Mouse (Mus musculus): ENCODE data around the gene Tsen2.
A peak's percentile ranks its signal among the peaks of the same experiment; 100 is the strongest.

Tsen2 gene

GRCm38 (mm10) chr6:115606461-115606860 is 62.0 kb downstream of the Tsen2 start:
- no peak for DNase-seq

- DNase-seq = no peak
These were observed 63.0 kb downstream of the Tsen2 start for GRCm38 (mm10) chr6:115607429-115607828.

GRCm38 (mm10) chr6:115609121-115609520 is 64.7 kb downstream of the Tsen2 start:
- peak; percentile 24 for DNase-seq

DNA sequence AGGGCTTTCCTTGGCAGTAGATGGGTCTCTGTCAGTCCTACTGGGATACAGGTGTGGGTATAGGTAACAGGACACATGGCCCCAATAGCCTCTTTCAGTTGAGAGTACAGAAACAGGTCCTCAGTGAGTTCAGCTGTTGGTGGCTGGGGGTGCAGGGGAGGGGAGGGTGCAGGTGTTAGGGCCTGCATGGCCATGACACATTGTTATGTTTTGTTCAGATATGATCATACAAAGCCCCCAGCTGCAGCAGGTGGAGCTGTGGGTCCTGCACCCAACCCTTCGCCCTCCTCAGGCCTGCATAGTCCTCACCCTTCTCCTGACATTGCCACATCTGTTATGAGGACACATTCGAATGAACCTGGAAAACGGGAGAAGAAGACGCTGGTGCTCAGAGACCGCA is 65.8 kb downstream of the Tsen2 start:
- no peak for DNase-seq

DNA sequence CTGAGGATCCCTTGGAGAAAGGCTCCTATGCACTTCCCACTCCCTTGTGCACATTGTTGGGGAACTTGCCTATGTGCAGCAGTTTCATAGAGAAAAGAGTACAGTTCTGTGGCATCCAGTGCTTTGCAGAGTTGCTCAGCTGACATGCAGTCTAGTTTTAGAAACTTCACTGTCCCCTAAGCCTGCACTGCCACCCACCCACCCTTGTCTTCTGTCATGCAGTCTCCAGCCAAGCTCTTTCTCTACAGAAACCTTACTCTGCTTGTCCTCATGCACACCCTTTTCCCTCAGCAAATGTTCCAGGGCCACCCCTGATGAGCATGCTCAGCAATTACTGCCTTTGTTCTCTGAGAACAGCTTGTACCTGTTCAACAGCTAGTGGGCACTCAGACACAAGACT is 69.3 kb downstream of the Tsen2 start:
- DNase-seq = no peak

DNA sequence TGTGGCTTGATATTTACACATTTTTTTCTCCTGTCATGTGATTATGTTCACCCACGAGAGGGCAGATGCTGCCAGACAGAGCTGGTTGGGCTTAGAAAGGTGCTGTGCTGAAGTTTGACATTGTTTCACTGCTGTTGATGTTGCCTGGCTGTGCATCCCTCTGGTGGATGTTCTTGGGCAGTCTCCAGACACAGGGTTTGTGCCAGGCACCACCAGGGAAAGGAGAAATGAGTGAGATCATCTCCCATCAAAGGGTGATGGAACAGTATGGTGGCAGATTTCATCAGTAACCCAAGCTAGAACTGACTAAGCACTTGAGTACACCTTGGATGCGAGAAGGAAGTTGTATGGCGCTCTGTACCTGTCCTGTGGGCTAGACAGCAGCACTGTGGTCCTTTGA is 71.5 kb downstream of the Tsen2 start:
- peak; percentile 9 for DNase-seq

- DNase-seq = peak; percentile 6
These were observed 75.4 kb downstream of the Tsen2 start for GRCm38 (mm10) chr6:115619818-115620217.

DNA sequence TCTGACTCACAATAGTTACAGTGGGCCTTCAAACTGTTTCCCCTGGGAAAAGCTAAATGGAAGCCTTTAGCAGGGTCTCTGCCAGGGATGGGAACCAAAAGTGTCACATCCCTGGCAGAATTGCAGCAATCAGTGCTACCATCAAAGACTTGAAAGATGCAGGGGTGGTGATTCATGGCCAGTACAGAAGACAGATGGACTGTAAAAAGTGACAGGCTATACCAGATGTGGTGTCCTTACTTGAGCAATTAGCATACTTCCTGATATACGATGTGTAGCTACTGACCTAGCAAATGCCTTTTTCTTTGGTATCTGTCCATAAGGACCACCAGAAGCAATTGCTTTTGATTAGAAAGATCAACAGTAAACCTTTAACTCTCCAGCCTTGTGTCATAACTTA is 76.5 kb downstream of the Tsen2 start:
- no peak for DNase-seq

GRCm38 (mm10) chr6:115626121-115626520 is 81.7 kb downstream of the Tsen2 start:
- DNase-seq = no peak

Measured in lung, postnatal 10 days (tissue).